Mouse (Mus musculus) frontal cortex, postnatal 10 days (tissue): ENCODE results near the gene Olfr318.
"Not testable (repeated sequence)": the region's sequence is repeated elsewhere in the genome, so short reads cannot be mapped to it uniquely, and the experiment has no call there.

ENCODE experiments used
- DNase-seq, 2 experiments: peaks; one replicate each; pipeline ENCODE4 v3.0.0; 2022; ENCODE audit warnings: low spot score in 2 of 2, mixed read lengths in 1 of 2

Gene Olfr318

DNA sequence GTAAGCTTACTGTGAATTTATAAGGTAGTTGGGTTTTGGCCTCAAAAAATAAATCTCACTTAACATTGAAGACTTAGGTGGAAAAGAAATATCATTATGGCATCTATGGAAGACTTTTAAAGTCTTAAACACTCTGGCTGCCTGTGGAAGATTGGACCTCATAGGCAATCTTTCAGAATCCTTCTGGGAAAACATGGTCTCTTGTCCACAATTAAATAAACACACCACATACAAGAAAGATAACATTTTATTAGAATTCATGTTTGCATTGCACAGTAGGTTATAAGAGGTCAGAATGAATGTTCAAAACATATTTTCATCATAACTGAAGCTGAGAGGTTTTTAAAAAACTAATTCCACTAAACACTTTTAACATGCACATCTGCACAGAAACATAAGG lies at the start of gene Olfr318:
Olfr318 (minus strand) TSS at position 101 of the 400 bp plus-strand sequence.
- no peak for DNase-seq

DNA sequence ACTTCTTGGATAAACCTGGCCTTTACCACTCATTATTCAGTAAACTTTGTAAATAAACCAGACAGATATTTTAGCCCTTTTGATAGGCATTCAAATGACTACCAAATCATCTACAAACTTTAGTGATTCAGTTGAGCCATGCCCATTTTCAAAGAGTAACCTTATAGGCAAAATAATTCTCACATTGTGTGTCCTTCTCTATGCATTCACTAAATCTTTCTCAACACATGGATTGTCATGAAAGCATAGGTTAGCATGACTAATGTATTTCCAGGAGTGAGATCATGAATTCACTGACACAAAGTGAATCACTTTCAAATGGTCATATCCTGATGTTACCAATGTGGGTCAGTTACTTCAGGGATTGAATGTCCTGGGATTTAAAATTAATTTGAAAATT lies 49.1 kb upstream of the Olfr318 start, which contains the start of gene Olfr315:
Olfr315 (plus strand) TSS at position 301 of the 400 bp plus-strand sequence.
- DNase-seq, result no peak

DNA sequence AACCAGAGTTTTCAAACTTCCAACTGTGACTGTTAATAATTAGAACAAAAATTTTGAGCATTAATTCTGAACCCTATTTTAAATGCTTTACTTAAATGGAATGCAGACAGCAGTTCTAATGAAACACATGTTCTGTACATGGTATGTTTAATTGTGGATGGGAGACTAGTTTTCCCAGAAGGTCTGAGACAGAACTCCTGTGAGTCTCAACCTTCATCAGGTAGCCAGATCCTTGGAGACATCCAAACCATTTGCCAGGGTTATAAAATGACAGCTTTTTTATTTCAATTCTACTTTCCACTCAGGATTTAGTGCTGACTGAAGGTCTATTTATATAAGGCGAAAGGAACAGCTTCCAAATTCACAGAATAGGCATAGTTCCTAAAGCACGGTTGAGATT lies 28.6 kb upstream of the Olfr318 start, which contains the start of gene Olfr316:
Olfr316 (plus strand) TSS at position 301 of the 400 bp plus-strand sequence.
- DNase-seq, result no peak

DNA sequence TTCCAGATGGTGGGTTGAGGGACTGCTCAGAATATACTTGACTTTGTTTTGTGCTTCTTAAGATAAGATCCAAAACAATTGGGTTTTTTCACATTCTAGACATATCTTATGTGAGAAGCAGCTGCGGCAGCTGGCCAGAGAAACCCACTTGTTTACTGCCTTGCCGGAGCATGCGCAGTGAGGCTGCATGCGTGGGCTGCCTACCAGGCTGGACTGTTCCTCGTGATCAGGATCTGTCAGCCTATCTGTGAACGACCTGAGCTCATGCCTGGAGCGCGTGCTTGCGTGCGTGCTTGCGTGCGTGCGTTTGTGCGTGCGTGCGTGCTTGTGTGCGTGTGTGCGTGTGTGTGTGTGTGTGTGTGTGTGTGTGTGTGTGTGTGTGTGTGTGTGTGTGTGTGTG lies 27.3 kb upstream of the Olfr318 start:
- peak; percentile 12 to 44 for DNase-seq

DNA sequence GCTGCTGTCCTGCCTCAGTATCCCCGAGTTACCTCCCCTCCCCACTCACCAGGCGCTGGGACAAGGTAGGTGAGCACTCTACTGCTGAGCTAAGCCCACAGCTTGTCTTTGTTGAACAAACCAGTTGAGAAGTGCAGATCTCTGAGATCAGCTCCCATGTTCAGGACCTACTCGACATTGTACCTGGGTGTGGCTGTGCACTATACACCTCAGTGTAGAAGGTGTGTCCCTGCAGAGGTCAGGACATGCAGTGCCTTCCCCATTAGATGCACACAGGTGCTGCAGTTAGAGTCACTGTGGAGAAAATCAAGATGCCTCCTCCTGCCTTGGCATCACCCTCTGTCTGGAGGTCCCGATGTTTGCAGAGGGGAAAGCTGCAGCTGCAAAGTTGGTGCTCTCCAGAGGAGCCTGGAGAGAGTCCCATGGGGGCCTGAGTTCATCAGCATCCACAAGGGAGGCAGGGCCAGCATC lies 15.0 kb upstream of the Olfr318 start, which contains the start of gene Olfr317:
Olfr317 (minus strand) TSS at position 421 of the 471 bp plus-strand sequence.
- DNase-seq, result no peak

DNA sequence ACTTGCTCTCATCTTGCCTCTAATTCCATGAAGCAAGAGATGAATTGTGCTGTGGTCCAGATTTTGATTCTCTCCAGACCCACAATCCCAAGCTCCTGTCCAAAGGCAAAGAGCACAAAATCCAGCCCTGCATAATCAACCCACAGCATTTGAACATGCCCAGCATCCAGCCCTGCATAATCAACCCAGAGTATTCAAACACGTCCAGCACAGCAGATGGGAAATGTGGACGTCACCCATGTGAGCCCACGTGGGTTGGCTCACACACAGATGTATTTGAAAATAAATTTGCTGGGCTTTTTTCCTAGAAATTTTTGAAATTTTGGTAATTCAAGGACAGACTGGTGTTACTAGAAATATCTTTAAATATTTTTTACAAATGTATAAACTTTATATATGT lies 9.6 kb upstream of the Olfr318 start:
- DNase-seq, result peak; percentile 16 to 42

DNA sequence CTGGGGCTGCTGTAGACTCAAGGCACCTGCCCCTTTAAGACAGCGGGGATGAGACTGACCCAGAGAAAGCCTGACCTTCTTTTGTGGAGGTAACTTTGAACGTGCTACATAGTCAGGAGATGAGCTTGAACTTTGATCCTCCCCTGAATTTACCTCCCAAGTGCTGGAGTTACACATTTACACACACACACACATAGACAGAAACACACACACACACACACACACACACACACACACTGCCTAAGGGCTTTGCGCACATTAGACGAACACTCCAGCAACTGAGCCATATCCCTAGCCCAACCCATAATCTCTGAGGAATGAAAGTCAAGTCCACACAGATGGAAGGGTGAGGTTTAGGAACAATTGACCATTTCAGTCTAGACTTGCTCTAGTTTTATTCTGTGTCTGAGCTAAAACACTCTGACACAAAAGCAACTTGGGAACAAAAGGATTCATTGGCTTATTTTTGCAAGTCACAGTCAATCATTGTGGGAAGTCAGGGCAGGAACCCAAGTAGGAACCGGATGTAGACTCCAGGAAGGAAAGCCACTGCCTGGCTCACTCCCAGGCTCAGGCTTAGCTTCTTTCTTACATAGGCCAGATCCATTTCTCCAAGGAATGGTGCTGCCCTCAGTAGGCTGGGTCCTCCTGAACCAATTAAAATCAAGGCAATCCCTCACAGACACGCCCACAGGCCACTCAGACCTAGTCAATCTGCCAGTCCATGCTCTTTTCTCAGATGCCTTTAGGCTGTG lies 4.3 kb upstream of the Olfr318 start:
- not testable (repeated sequence) for DNase-seq

DNA sequence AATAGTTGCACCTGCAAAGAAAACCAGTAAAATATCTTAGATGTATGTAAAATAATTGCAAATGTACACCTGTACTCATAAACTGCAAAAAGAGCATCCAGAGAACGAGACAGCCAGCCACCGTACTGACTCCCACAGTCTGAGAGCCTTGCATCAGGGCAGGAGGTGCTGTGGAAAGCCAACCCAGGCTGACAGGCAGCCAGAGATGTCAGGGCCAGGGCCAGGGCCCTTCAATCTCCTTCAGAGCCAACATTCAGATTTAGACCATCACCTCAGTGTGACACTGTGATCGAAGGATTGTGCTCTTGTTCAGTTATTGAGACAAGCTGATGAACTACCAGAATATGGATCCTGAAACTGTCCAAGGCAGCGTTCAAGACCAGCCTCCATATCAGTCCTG lies 4.1 kb downstream of the Olfr318 start:
- DNase-seq, result no peak

DNA sequence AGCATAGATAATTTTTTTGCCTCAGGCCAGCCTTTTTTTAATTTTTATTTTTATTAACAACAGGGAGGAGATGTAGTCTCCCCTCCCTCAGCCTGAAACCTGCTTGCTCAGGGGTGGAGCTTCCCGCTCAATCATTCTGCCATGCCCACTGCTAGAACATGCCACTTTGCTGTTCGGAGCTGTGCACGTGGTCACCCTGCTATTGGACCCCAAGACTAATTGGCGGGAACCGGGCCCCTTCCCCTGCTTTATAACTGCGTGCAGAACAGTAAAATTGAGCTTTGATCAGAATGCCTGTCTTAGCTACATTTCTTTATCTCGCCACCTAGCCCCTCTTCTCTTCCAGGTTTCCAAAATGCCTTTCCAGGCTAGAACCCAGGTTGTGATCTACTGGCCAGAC lies 6.1 kb downstream of the Olfr318 start:
- DNase-seq, result not testable (repeated sequence)

DNA sequence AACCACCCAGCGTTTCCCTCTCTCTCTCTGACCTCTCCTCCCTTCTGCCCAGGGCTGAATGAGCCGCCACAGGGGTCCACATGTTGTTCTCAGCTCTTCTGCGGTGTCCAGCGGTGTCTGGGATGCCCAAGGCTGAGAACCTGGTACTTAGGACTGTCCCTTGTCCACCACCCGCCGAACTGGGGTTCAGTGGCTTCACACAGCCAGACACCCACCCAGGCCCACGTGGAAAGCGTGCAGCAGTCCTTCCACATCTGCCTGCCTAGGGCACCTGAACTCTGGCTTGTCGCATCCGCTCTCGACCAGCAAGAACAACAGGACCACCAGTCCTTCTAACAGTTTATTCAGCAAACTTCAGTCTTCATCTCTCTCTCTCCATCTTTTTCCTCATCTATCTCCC lies 14.7 kb downstream of the Olfr318 start:
- DNase-seq, result no peak

DNA sequence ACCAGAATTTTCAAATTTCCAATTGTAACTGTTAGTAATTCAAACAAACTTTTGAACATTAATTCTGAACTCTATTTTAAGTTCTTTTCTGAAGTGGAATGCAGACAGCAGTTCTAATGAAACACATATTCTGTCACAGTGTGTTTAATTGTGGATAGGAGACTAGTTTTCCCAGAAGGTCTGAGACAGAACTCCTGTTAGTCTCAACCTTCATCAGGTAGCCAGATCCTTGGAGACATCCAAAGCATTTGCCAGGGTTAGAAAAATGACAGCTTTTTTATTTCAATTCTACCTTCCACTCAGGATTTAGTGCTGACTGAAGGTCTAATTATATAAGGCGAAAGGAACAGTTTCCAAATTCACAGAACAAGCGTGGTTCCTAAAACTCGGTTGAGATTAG lies 25.0 kb downstream of the Olfr318 start, which contains the start of gene Olfr319:
Olfr319 (plus strand) TSS at position 301 of the 400 bp plus-strand sequence.
- no peak for DNase-seq

DNA sequence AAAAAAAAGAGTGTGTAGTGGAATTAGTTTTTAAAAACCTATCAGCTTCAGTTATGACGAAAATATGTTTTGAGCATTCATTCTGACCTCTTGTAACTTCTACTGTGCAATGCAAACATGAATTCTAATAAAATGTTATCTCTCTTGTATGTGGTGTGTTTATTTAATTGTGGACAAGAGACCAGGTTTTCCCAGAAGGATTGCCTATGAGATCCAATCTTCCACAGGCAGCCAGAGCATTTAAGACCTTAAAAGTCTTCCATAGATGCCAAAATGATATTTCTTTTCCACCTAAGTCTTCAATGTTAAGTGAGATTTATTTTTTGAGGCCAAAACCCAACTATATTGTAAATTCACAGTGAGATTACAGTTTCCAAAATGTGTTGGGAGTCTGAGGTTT lies 43.0 kb downstream of the Olfr318 start, which contains the start of gene Olfr320:
Olfr320 (plus strand) TSS at position 301 of the 400 bp plus-strand sequence.
- DNase-seq, result no peak

DNA sequence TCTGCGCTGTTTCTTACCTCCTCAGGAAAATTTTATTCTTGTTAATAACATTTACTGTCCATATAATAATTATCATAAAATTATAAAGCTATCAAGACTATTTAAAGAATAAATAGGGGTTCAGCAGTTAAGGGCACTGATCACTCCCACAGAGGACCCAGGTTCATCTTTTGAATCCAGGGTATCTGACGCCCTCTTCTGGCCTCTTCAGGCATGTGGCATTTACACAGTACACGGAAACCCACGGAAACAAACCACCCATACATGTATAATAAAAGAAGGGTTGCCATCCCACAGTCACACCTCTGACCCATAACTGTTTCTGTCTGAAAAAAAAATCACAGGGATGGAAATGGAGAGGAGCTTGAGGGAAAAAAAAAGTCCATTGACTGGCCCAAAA lies 52.0 kb downstream of the Olfr318 start:
- no peak for DNase-seq

DNA sequence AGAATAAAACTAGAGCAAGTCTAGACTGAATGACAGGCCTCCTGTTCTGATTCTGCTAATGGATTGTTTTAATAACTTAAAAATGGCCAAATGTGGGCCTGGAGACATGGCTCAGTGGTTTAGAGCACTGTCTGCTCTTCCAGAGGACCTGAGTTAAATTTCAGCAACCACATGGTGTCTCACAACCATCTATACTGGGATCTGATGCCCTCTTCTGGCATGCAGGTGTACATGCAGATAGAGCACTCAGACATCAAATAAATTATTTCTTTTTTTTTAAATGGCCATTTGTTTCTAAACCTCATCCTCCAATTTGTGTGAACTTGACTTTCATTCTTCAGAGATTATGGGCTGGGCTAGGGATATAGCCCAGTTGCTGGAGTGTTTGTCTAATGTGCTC lies 54.6 kb downstream of the Olfr318 start:
- no peak for DNase-seq
